Mouse (Mus musculus) CH12.LX (cell line): ENCODE results near the gene Cdk5.

ENCODE experiments used
- CTCF ChIP-seq, 2 experiments: IDR thresholded peaks in 1 of 2; conservative IDR thresholded peaks in 1 of 2; 2 replicates each; pipeline ENCODE4 v1.5.1; 2011 to 2012; ENCODE audit warnings: low read depth in 2 of 2, low read length in 2 of 2, improper control_type of control experiment in 1 of 2, inconsistent platforms in 1 of 2, mild to moderate bottlenecking in 1 of 2, moderate library complexity in 1 of 2
- E2F4 ChIP-seq: IDR thresholded peaks from 2 replicates; pipeline ENCODE4 v1.6.1; 2011; ENCODE audit warnings: low read depth, low read length, improper control_type of control experiment; ENCODE audit not compliant: insufficient replicate concordance

DNA sequence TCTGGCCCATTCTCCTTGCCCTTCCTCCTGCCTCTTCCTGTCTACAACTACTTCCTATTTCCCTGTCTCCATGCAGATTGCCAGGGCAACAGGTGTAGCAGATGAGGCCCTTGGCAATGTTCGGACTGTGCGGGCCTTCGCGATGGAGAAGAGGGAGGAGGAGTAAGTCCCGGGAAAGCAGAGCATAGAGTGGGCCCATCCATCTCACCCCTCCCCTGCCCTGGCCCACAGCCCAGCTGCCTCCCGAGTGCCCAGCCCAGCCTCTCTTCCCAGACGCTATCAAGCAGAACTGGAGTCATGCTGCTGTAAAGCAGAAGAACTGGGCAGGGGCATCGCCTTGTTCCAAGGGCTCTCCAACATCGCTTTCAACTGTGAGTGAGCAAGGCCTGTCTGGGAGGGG is 21.4 kb downstream of the Cdk5 start:
- TF ChIP-seq E2F4: no peak
- TF ChIP-seq CTCF (conservative IDR thresholded peaks at IDR 0.05 in 1 of 2, IDR thresholded peaks at IDR 0.05 in 1 of 2; ENCODE audit: low read depth in 2 of 2, low read length in 2 of 2): no peak
